Mouse (Mus musculus) cerebellum, adult 11 months (tissue): ENCODE data around the gene Zfp385a.

Experiments used
- DNase-seq: peaks from one replicate; pipeline ENCODE4 v3.0.0; 2022

Zfp385a gene

GRCm38 (mm10) chr15:103305792-103306645 is 33.9 kb downstream of the Zfp385a start:
- peak; percentile 18 for DNase-seq

GRCm38 (mm10) chr15:103305070-103305678 is 34.7 kb downstream of the Zfp385a start:
- DNase-seq: peak; percentile 94

- no peak for DNase-seq
Measured at GRCm38 (mm10) chr15:103304616-103304969, 35.3 kb downstream of the Zfp385a start.

- peak; percentile 30 for DNase-seq
Measured at GRCm38 (mm10) chr15:103303916-103304615, 35.8 kb downstream of the Zfp385a start.

GRCm38 (mm10) chr15:103302341-103303021 is 37.4 kb downstream of the Zfp385a start:
- DNase-seq: no peak

- no peak for DNase-seq
Measured at GRCm38 (mm10) chr15:103301547-103302340, 38.1 kb downstream of the Zfp385a start.

GRCm38 (mm10) chr15:103301046-103301445 is 38.8 kb downstream of the Zfp385a start:
- no peak for DNase-seq

- DNase-seq: no peak
Measured at GRCm38 (mm10) chr15:103300560-103300959, 39.3 kb downstream of the Zfp385a start.

- DNase-seq: peak; percentile 47
Measured at GRCm38 (mm10) chr15:103300067-103300471, 39.8 kb downstream of the Zfp385a start.

GRCm38 (mm10) chr15:103299644-103300043 is 40.2 kb downstream of the Zfp385a start:
- peak; percentile 10 for DNase-seq

- DNase-seq: no peak
Measured at GRCm38 (mm10) chr15:103298861-103299616, 40.9 kb downstream of the Zfp385a start.

GRCm38 (mm10) chr15:103298026-103298425 is 41.9 kb downstream of the Zfp385a start:
- no peak for DNase-seq

GRCm38 (mm10) chr15:103297313-103297712 is 42.6 kb downstream of the Zfp385a start:
- DNase-seq: no peak

- no peak for DNase-seq
Measured at GRCm38 (mm10) chr15:103295851-103296250, 44.0 kb downstream of the Zfp385a start.

GRCm38 (mm10) chr15:103294649-103295048 is 45.2 kb downstream of the Zfp385a start:
- no peak for DNase-seq

- DNase-seq: no peak
Measured at GRCm38 (mm10) chr15:103293375-103293774, 46.5 kb downstream of the Zfp385a start.

- DNase-seq: no peak
Measured at GRCm38 (mm10) chr15:103292673-103293345, 47.1 kb downstream of the Zfp385a start.

GRCm38 (mm10) chr15:103290843-103291242 is 49.0 kb downstream of the Zfp385a start:
- DNase-seq: no peak

- no peak for DNase-seq
Measured at GRCm38 (mm10) chr15:103290417-103290816, 49.5 kb downstream of the Zfp385a start.

- no peak for DNase-seq
Measured at GRCm38 (mm10) chr15:103289600-103289999, 50.3 kb downstream of the Zfp385a start.
